Mouse (Mus musculus) hindbrain, embryonic 12.5 days (tissue): ENCODE data around the gene Tom1l2. TPM values are rescaled to one million over a fixed set of nuclear protein-coding genes. Genes with fewer than 3 reads are reported as not detected.

Experiments used
- ATAC-seq: fragments of 200-750 bp; cut with Nextera tagmentation; 2 replicates; pipeline ENCODE4 v1.8.0; 2017; ENCODE audit warnings: moderate TSS enrichment; ENCODE audit not compliant: low FRiP score
- H3K27ac ChIP-seq: fragments of 300-500 bp; sonication (generic); 2 replicates; pipeline ENCODE4 v1.5.1; 2016; ENCODE audit warnings: mild to moderate bottlenecking
- H3K27me3 ChIP-seq: fragments of 300-500 bp; sonication (generic); 2 replicates; pipeline ENCODE4 v1.6.1; 2016; ENCODE audit warnings: mild to moderate bottlenecking
- H3K36me3 ChIP-seq: fragments of 300-500 bp; sonication (generic); 2 replicates; pipeline ENCODE4 v1.6.1; 2016; ENCODE audit warnings: mild to moderate bottlenecking
- H3K4me1 ChIP-seq: fragments of 300-500 bp; sonication (generic); 2 replicates; pipeline ENCODE4 v1.6.1; 2016
- H3K4me2 ChIP-seq: fragments of 300-500 bp; sonication (generic); replicated peaks from 2 replicates; pipeline ENCODE4 v1.6.1; 2016; ENCODE audit warnings: mild to moderate bottlenecking
- H3K4me3 ChIP-seq: fragments of 300-500 bp; sonication (generic); 2 replicates; pipeline ENCODE4 v1.5.1; 2016; ENCODE audit warnings: mild to moderate bottlenecking
- H3K9ac ChIP-seq: fragments of 300-500 bp; sonication (generic); 2 replicates; pipeline ENCODE4 v1.6.1; 2016; ENCODE audit warnings: mild to moderate bottlenecking, moderate library complexity
- H3K9me3 ChIP-seq: fragments of 300-500 bp; sonication (generic); replicated peaks from 2 replicates; pipeline ENCODE4 v1.6.1; 2016; ENCODE audit warnings: mild to moderate bottlenecking
- WGBS: fragments of 180-500 bp; shearing (Covaris S2); methylation state at CpG from one replicate; pipeline ENCODE4 v1.1.7; 2016; 5-methylcytosine and 5-hydroxymethylcytosine counted together
- polyA plus RNA-seq: library from polyadenylated mRNA; unstranded; fragments of >200 nt; fragmentation: Nextera tagmentation; extraction: Ambion mirVana; gene quantifications from 2 replicates; pipeline ENCODE4 v1.2.1, GENCODE M21; 2016

Gene Tom1l2
- 40.8 and 45.4 TPM in 2 replicates for polyA plus RNA-seq

- H3K27ac ChIP-seq: peak within 1 kb of the TSS; percentile 49; the same call in 1 of the 2 replicates
- WGBS: under 1% methylated on average over 56 of the region's 57 CpGs
- H3K4me2 ChIP-seq: peak within 1 kb of the TSS; percentile 69
- H3K36me3 ChIP-seq: no peaks in the 10 kb centered on the region
- H3K9ac ChIP-seq: peak within 1 kb of the TSS; percentile 66
- peak; percentile 100 for ATAC-seq
- no peaks in the 10 kb centered on the region for H3K9me3 ChIP-seq
- peak within 1 kb of the TSS; percentile 69 for H3K4me3 ChIP-seq
- no peaks in the 10 kb centered on the region for H3K27me3 ChIP-seq
- H3K4me1 ChIP-seq: peaks cover 14% of the 10 kb centered on the region
Measured at GRCm38 (mm10) chr11:60352559-60353411, at the start of gene Tom1l2, which contains the start of gene Drc3. Gene Tom1l2, minus strand, starts transcription at chr11:60352905. Gene Drc3, plus strand, starts transcription at chr11:60353329.

GRCm38 (mm10) chr11:60397172-60397571 lies 44.5 kb upstream of the Tom1l2 start:
- no peak overlapping the region for H3K9ac ChIP-seq
- H3K27me3 ChIP-seq: no peaks in the 10 kb centered on the region
- H3K27ac ChIP-seq: no peak overlapping the region
- H3K4me3 ChIP-seq: no peak overlapping the region
- H3K36me3 ChIP-seq: peaks cover 14% of the 10 kb centered on the region
- 91% methylated on average over 2 of the region's 2 CpGs for WGBS
- no peak overlapping the region for H3K4me2 ChIP-seq
- ATAC-seq: no peak
- H3K9me3 ChIP-seq: no peaks in the 10 kb centered on the region
- peaks cover 7% of the 10 kb centered on the region; the same call in 1 of the 2 replicates for H3K4me1 ChIP-seq

GRCm38 (mm10) chr11:60396546-60396945 lies 43.8 kb upstream of the Tom1l2 start:
- Histone ChIP-seq H3K9ac (no peak overlapping the region), H3K4me1 (peaks cover 7% of the 10 kb centered on the region; the same call in 1 of the 2 replicates), H3K4me2 (no peak overlapping the region), H3K36me3 (peaks cover 11% of the 10 kb centered on the region), H3K27ac (no peak overlapping the region), H3K9me3 (no peaks in the 10 kb centered on the region), H3K4me3 (no peak overlapping the region), H3K27me3 (no peaks in the 10 kb centered on the region)
- 80% methylated on average over 6 of the region's 6 CpGs for WGBS
- no peak for ATAC-seq

GRCm38 (mm10) chr11:60391346-60391745 lies 38.6 kb upstream of the Tom1l2 start:
- WGBS: 90% methylated on average over 6 of the region's 6 CpGs
- ATAC-seq: no peak
- no peaks in the 10 kb centered on the region for H3K27me3 ChIP-seq

GRCm38 (mm10) chr11:60387944-60388343 lies 35.2 kb upstream of the Tom1l2 start:
- ATAC-seq: no peak
- no peaks in the 10 kb centered on the region for H3K9me3 ChIP-seq

More at GRCm38 (mm10) chr11:60391346-60391745, 38.6 kb upstream of the Tom1l2 start:
- no peak overlapping the region for H3K4me3 ChIP-seq
- H3K9ac ChIP-seq: no peak overlapping the region
- 0 out of 2 replicates have a peak, but pooled peaks cover 5% of the 10 kb centered on the region for H3K4me1 ChIP-seq
- H3K27ac ChIP-seq: no peak overlapping the region
- H3K36me3 ChIP-seq: no peaks in the 10 kb centered on the region
- no peak overlapping the region for H3K4me2 ChIP-seq
- no peaks in the 10 kb centered on the region for H3K9me3 ChIP-seq

GRCm38 (mm10) chr11:60385946-60386345 lies 33.2 kb upstream of the Tom1l2 start:
- no peaks in the 10 kb centered on the region for H3K9me3 ChIP-seq
- H3K27ac ChIP-seq: peak overlapping the region; percentile 90
- H3K9ac ChIP-seq: peak overlapping the region; percentile 19; the same call in 1 of the 2 replicates
- no peaks in the 10 kb centered on the region for H3K36me3 ChIP-seq
- ATAC-seq: no peak
- no peak overlapping the region for H3K4me2 ChIP-seq
- 81% methylated on average over 5 of the region's 5 CpGs for WGBS
- H3K27me3 ChIP-seq: no peaks in the 10 kb centered on the region
- no peak overlapping the region for H3K4me3 ChIP-seq
- H3K4me1 ChIP-seq: peaks cover 24% of the 10 kb centered on the region

More at GRCm38 (mm10) chr11:60387944-60388343, 35.2 kb upstream of the Tom1l2 start:
- Histone ChIP-seq H3K4me1 (peaks cover 26% of the 10 kb centered on the region), H3K36me3 (no peaks in the 10 kb centered on the region), H3K27me3 (no peaks in the 10 kb centered on the region), H3K9ac (no peak overlapping the region), H3K4me2 (no peak overlapping the region), H3K4me3 (no peak overlapping the region), H3K27ac (no peak overlapping the region)
- WGBS: 94% methylated on average over 2 of the region's 2 CpGs

GRCm38 (mm10) chr11:60384762-60385421 lies 32.2 kb upstream of the Tom1l2 start:
- no peaks in the 10 kb centered on the region for H3K36me3 ChIP-seq
- peaks cover 24% of the 10 kb centered on the region for H3K4me1 ChIP-seq
- no peaks in the 10 kb centered on the region for H3K27me3 ChIP-seq
- ATAC-seq: peak; percentile 86
- WGBS: 4% methylated on average over 16 of the region's 16 CpGs
- peak overlapping the region; percentile 90 for H3K27ac ChIP-seq
- H3K9me3 ChIP-seq: no peaks in the 10 kb centered on the region
- H3K4me3 ChIP-seq: peak overlapping the region; percentile 16; the same call in 1 of the 2 replicates
- H3K9ac ChIP-seq: peak overlapping the region; percentile 42; the same call in 1 of the 2 replicates
- H3K4me2 ChIP-seq: peak overlapping the region; percentile 46

GRCm38 (mm10) chr11:60383518-60383917 lies 30.8 kb upstream of the Tom1l2 start:
- no peak for ATAC-seq
- no peaks in the 10 kb centered on the region for H3K36me3 ChIP-seq
- no peak overlapping the region for H3K27ac ChIP-seq
- H3K9me3 ChIP-seq: no peaks in the 10 kb centered on the region
- no peak overlapping the region for H3K9ac ChIP-seq
- no peaks in the 10 kb centered on the region for H3K27me3 ChIP-seq
- WGBS: 90% methylated on average over 6 of the region's 6 CpGs
- H3K4me2 ChIP-seq: no peak overlapping the region
- H3K4me3 ChIP-seq: no peak overlapping the region
- peaks cover 24% of the 10 kb centered on the region for H3K4me1 ChIP-seq

- Histone ChIP-seq H3K9ac (no peak overlapping the region), H3K4me2 (no peak overlapping the region), H3K4me3 (no peak overlapping the region), H3K27me3 (no peaks in the 10 kb centered on the region), H3K4me1 (no peaks in the 10 kb centered on the region), H3K9me3 (no peaks in the 10 kb centered on the region), H3K27ac (no peak overlapping the region), H3K36me3 (no peaks in the 10 kb centered on the region)
- no peak for ATAC-seq
- 82% methylated on average over 6 of the region's 6 CpGs for WGBS
Measured at GRCm38 (mm10) chr11:60374481-60374880, 21.8 kb upstream of the Tom1l2 start.

- 86% methylated on average over 13 of the region's 13 CpGs for WGBS
- H3K27ac ChIP-seq: no peak overlapping the region
- H3K9me3 ChIP-seq: no peaks in the 10 kb centered on the region
- no peaks in the 10 kb centered on the region for H3K27me3 ChIP-seq
- H3K36me3 ChIP-seq: no peaks in the 10 kb centered on the region
- H3K4me3 ChIP-seq: no peak overlapping the region
- H3K4me1 ChIP-seq: peaks cover 12% of the 10 kb centered on the region
- no peak overlapping the region for H3K9ac ChIP-seq
- no peak for ATAC-seq
- no peak overlapping the region for H3K4me2 ChIP-seq
Measured at GRCm38 (mm10) chr11:60370431-60370830, 17.7 kb upstream of the Tom1l2 start.

- Histone ChIP-seq H3K9me3 (no peaks in the 10 kb centered on the region), H3K4me3 (no peak overlapping the region), H3K9ac (no peak overlapping the region), H3K4me1 (peaks cover 12% of the 10 kb centered on the region), H3K4me2 (no peak overlapping the region), H3K36me3 (no peaks in the 10 kb centered on the region), H3K27ac (no peak overlapping the region), H3K27me3 (no peaks in the 10 kb centered on the region)
- ATAC-seq: no peak
- 72% methylated on average over 4 of the region's 4 CpGs for WGBS
Measured at GRCm38 (mm10) chr11:60369448-60369847, 16.7 kb upstream of the Tom1l2 start.

- no peak overlapping the region for H3K4me3 ChIP-seq
- H3K9me3 ChIP-seq: no peaks in the 10 kb centered on the region
- H3K4me2 ChIP-seq: no peak overlapping the region
- ATAC-seq: no peak
- 80% methylated on average over 4 of the region's 4 CpGs for WGBS
- H3K4me1 ChIP-seq: peaks cover 12% of the 10 kb centered on the region
- no peaks in the 10 kb centered on the region for H3K36me3 ChIP-seq
- H3K9ac ChIP-seq: no peak overlapping the region
- no peak overlapping the region for H3K27ac ChIP-seq
- H3K27me3 ChIP-seq: no peaks in the 10 kb centered on the region
Measured at GRCm38 (mm10) chr11:60368909-60369308, 16.2 kb upstream of the Tom1l2 start.
